Comparison of ENCODE assay signal across 9 mouse cellular contexts in genomic region chr4:22131751-22132736, GRCm38 (mm10).
DNase-seq lines count a peak whose midpoint lies in the region; ATAC-seq and TF ChIP-seq lines count a peak whose summit lies in the region.
"Had no signal": no experiment of that assay in that cellular context is flagged by ENCODE, and none has a peak within 500 bp of the region (broad histone marks: within the 10 kb centered on the region; RNA-seq: fewer than 3 reads in every experiment).

No protein-coding gene starts in this region.

- no peak overlapping the region for H3K27ac ChIP-seq in liver, postnatal 0 days (ENCODE audit: low read depth)
- no peak overlapping the region for H3K27ac ChIP-seq in liver, embryonic 12.5 days
- H3K27ac ChIP-seq in forebrain, embryonic 15.5 days (replicated peaks): no peak overlapping the region
- H3K27ac ChIP-seq: macrophage had no signal

- H3K4me1 ChIP-seq in liver, postnatal 0 days (ENCODE audit: insufficient read depth): no peaks in the 10 kb centered on the region
- H3K4me1 ChIP-seq in liver, embryonic 12.5 days: no peaks in the 10 kb centered on the region
- 0 out of 2 replicates have a peak, but pooled peaks cover 3% of the 10 kb centered on the region for H3K4me1 ChIP-seq in forebrain, embryonic 15.5 days

- ATAC-seq in liver, postnatal 0 days: no peak
- no peak for ATAC-seq in liver, embryonic 12.5 days
- peak; percentile 85 for ATAC-seq in forebrain, embryonic 15.5 days (replicated peaks)

- no peak overlapping the region for H3K4me3 ChIP-seq in liver, postnatal 0 days (ENCODE audit: low read depth, low read length)
- H3K4me3 ChIP-seq in liver, embryonic 12.5 days: no peak overlapping the region
- no peak overlapping the region for H3K4me3 ChIP-seq in forebrain, embryonic 15.5 days

- TF ChIP-seq CTCF in liver, postnatal 0 days (IDR thresholded peaks at IDR 0.05; ENCODE audit: low read depth): peak; percentile 69

- DNase-seq in liver, postnatal 0 days: peak; percentile 15
- DNase-seq in ZHBTc4 (ENCODE audit: low read depth, low spot score): peak; percentile 85
- peak; percentile 4 for DNase-seq in kidney, adult 11 months
- DNase-seq in left cerebral cortex, postnatal 14 days (ENCODE audit: low spot score in 2 of 2): peak; percentile 67 to 75
- DNase-seq in retina, embryonic 14.5 days (ENCODE audit: low spot score): peak; percentile 69
- no peak for DNase-seq in gastrocnemius, postnatal 25 days

- no peak overlapping the region for H3K4me2 ChIP-seq in liver, postnatal 0 days (ENCODE audit: low read depth, low read length)
- no peak overlapping the region for H3K4me2 ChIP-seq in liver, embryonic 12.5 days
- no peak overlapping the region for H3K4me2 ChIP-seq in forebrain, embryonic 15.5 days (replicated peaks)

- intact Hi-C loops in left cerebral cortex, postnatal 14 days (cut with DNase I): loop anchor here (5.0 kb wide), 1 partner anchor 345 kb away; no protein-coding TSS in a partner anchor

- H3K9me3 ChIP-seq in liver, postnatal 0 days (ENCODE audit: low read length): no peaks in the 10 kb centered on the region
- no peaks in the 10 kb centered on the region for H3K9me3 ChIP-seq in liver, embryonic 12.5 days (replicated peaks)
- H3K9me3 ChIP-seq in forebrain, embryonic 15.5 days: no peaks in the 10 kb centered on the region

- TF ChIP-seq EP300 in liver, postnatal 0 days (IDR thresholded peaks at IDR 0.05; ENCODE audit: low read depth): no peak

- no peak overlapping the region for H3K9ac ChIP-seq in liver, postnatal 0 days (replicated peaks)
- no peak overlapping the region for H3K9ac ChIP-seq in liver, embryonic 12.5 days
- H3K9ac ChIP-seq in forebrain, embryonic 15.5 days (replicated peaks): no peak overlapping the region

- WGBS in liver, postnatal 0 days (ENCODE audit: insufficient replicate concordance): 57% methylated on average over 13 of the region's 13 CpGs
- WGBS in liver, embryonic 12.5 days (ENCODE audit: insufficient replicate concordance): 54% methylated on average over 13 of the region's 13 CpGs
- 60% methylated on average over 13 of the region's 13 CpGs for WGBS in forebrain, embryonic 15.5 days

- H3K27me3 ChIP-seq in liver, postnatal 0 days (ENCODE audit: insufficient read depth, low read length): no peaks in the 10 kb centered on the region
- H3K27me3 ChIP-seq in liver, embryonic 12.5 days (replicated peaks): no peaks in the 10 kb centered on the region
- no peaks in the 10 kb centered on the region for H3K27me3 ChIP-seq in forebrain, embryonic 15.5 days

- H3K36me3 ChIP-seq in liver, postnatal 0 days (replicated peaks; ENCODE audit: insufficient read depth, low read length): no peaks in the 10 kb centered on the region
- no peaks in the 10 kb centered on the region for H3K36me3 ChIP-seq in liver, embryonic 12.5 days
- no peaks in the 10 kb centered on the region for H3K36me3 ChIP-seq in forebrain, embryonic 15.5 days
